Mouse (Mus musculus) left cerebral cortex, adult 2 months (tissue): ENCODE data around the gene Wdr46. TPM values are rescaled to one million over a fixed set of nuclear protein-coding genes. Genes with fewer than 3 reads are reported as not detected.

Experiments
- DNase-seq, 2 experiments: peaks; one replicate each; pipeline ENCODE4 v3.0.0; 2021 to 2022; ENCODE audit warnings: low spot score in 2 of 2, mixed read lengths in 1 of 2; ENCODE audit errors: extremely low spot score in 1 of 2
- H3K27ac ChIP-seq: fragments of 200-600 bp; 2 replicates; pipeline ENCODE4 v1.8.1; 2022
- H3K4me3 ChIP-seq: fragments of 200-600 bp; 2 replicates; pipeline ENCODE4 v1.8.1; 2022
- CTCF ChIP-seq: fragments of 200-600 bp; IDR thresholded peaks from 2 replicates; pipeline ENCODE4 v1.8.1; 2022; ENCODE audit warnings: antibody characterized with exemption, mild to moderate bottlenecking, moderate library complexity
- intact Hi-C: fragments of 180-260 bp; cut with DNase I; formaldehyde crosslinking; loops from one replicate; pipeline ENCODE4 v1.15.1; 2025
- total RNA-seq, 2 experiments: library from RNA; stranded (reverse); gene quantifications; 2 replicates each; pipeline ENCODE4 v1.2.3; 2021

The Wdr46 gene
- total RNA-seq, 2 experiments from 2014 or later = 14.7 to 18.4 TPM

DNA sequence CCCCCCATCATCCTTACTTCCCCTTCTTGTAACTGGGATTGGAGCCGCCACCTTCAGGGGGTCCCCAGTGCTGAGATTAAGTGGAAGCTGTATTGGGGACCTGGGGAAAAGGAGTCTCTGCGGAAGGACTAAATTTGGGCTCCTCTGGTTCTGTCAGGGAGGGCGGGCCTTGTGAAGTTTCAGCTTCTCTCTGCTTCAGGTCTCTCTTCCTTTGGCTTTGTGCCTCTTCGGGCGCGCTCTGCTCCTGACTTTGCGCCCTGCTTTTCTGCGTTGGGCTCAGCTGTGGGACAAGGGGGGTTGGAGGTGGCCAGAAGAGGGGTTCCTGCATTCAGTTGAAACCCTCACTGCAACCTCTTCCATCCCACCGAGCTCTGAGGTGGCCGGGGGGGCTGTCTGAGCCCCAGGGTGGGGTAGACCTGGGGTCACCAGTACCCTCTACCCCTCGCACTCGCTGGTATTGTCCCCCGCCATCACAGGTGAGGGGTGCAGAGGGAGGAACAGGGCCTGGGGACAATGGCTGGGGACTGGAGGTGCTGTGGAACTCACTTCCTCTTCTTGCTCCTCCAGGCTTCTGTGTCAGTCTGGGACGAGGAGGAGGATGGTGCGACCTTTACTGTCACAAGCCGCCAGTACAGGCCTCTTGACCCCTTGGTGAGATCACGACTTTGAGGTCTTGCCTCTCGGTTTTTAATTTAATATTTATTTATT, 9.1 kb upstream of the Wdr46 start:
- peak overlapping the region; percentile 97 for H3K27ac ChIP-seq
- no peak for DNase-seq
- intact Hi-C loops = no loop called here
- no peak for TF ChIP-seq CTCF
- peak overlapping the region; percentile 68 for H3K4me3 ChIP-seq

DNA sequence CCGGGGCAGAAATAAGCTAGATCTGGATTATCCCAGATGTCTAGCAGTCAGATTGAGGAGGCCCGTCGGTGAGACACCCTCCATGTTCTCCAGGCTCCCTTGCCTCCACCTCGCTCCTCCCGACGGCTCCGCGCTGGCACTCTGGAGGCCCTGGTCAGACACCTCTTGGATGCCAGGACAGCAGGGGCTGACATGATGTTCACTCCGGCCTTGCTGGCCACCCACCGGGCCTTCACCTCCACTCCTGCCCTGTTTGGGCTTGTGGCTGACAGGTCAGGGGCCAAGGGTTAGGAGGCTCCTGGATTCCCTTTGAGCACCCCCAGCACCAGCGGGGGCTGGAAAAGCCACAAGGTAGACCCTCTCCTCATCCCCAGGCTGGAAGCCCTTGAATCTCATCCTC, 8.5 kb upstream of the Wdr46 start:
- no peak overlapping the region for H3K4me3 ChIP-seq
- TF ChIP-seq CTCF = no peak
- intact Hi-C loops = no loop called here

DNA sequence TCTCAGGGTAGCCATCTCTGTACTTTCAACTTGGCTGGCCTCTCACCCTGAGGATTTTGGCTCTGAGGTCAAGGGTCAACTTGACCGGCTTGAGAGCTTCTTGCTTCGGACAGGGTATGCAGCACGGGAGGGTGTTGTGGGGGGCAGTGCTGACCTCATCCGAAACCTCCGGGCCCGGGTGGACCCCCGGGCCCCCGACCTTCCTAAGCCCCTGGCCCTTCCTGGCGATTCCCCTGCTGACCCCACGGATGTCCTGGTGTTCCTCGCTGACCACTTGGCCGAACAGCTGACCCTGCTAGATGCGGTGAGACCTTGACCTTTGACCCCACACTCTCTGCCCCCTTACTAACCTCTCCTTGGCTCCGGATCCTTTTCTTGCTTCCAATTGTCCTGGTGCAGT, 8.0 kb upstream of the Wdr46 start:
- H3K4me3 ChIP-seq = no peak overlapping the region
- no peak for DNase-seq
- no peak for TF ChIP-seq CTCF
- no peak overlapping the region for H3K27ac ChIP-seq
- intact Hi-C loops = no loop called here

More for the DNA sequence above, 8.5 kb upstream of the Wdr46 start:
- H3K27ac ChIP-seq = no peak overlapping the region
- no peak for DNase-seq

DNA sequence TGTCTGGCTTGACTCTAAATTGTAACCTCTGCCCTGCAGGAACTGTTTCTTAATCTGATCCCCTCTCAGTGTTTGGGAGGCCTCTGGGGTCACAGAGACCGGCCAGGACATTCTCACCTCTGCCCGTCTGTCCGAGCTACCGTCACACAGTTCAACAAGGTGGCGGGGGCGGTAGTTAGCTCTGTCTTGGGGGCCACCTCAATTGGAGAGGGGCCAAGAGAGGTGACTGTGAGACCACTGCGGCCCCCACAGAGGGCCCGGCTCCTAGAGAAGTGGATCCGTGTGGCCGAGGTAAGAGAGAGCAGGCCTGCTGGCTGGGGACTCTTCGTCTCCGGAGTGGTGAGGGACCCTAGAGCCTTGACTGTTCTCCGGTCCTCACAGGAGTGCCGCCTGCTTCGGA, 7.5 kb upstream of the Wdr46 start:
- DNase-seq = no peak
- H3K27ac ChIP-seq = no peak overlapping the region
- no peak for TF ChIP-seq CTCF
- H3K4me3 ChIP-seq = no peak overlapping the region
- intact Hi-C loops = no loop called here

DNA sequence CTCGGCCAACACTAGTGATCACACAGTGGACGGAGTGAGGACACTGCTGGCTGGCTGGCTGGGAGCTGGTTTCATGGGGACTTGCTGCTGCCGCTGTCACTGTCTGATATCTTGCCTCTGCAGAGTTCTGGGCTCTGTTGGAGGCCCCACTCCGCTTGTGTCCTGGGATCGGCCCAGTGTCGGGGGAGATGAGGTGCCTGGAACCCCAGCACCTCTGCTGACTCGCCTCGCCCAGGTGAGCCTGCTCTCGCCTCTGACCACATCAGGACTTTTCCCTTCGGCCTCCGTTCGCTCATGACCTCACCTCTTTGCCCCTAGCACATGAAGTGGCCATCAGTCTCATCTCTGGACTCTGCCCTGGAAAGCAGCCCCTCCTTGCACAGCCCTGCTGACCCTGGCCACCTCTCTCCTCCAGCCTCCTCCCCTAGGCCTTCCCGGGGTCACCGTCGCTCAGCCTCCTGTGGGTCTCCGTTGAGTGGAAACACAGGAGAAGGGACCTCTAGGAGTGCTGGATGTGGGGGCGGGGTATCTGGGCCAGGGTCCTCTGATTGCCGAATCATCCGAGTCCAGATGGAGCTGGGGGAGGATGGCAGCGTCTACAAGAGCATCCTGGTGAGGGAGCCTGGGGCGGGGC, 4.9 kb upstream of the Wdr46 start:
- intact Hi-C loops = no loop called here
- no peak for DNase-seq
- Histone ChIP-seq H3K27ac (no peak overlapping the region), H3K4me3 (no peak overlapping the region)
- no peak for TF ChIP-seq CTCF

DNA sequence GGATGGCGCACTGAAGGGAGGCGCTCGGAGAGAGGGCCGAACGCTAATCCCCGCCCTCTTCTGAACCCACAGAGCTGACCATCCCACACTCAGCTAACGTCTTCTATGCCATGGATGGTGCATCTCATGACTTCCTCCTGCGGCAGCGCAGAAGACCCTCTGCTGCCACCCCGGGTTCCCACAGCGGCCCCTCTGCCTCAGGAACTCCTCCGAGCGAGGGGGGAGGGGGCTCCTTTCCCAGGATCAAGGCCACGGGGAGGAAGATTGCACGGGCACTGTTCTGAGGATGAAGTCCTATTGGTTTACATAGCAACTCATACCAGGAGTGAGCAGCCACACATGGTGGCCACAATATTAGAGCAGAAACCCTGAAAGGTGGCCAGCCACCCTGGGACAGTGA, 3.5 kb upstream of the Wdr46 start:
- intact Hi-C loops = no loop called here
- Histone ChIP-seq H3K4me3 (no peak overlapping the region), H3K27ac (no peak overlapping the region)
- TF ChIP-seq CTCF = no peak
- no peak for DNase-seq

DNA sequence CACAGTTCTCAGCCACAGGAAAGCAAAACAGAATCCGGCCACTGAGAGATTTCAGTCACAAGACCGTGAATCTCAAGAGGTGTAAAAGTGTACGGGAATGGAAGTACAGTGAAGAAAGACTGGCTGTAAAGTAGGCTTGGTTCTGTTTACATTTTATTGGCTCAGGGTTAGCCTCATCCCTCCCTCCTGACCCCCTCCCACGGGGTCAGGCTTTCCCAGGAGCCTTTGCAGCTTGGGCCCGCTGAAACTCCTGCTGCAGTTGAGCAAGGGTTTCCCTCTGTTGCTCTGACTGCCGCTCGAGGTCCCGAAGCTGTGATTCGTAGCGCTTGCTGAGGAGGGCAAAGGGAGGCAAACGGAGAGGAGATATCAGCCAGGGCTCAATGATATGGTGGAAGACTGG, 1.7 kb upstream of the Wdr46 start:
- no peak for TF ChIP-seq CTCF
- intact Hi-C loops = no loop called here
- DNase-seq = no peak
- no peak overlapping the region for H3K27ac ChIP-seq
- no peak overlapping the region for H3K4me3 ChIP-seq

DNA sequence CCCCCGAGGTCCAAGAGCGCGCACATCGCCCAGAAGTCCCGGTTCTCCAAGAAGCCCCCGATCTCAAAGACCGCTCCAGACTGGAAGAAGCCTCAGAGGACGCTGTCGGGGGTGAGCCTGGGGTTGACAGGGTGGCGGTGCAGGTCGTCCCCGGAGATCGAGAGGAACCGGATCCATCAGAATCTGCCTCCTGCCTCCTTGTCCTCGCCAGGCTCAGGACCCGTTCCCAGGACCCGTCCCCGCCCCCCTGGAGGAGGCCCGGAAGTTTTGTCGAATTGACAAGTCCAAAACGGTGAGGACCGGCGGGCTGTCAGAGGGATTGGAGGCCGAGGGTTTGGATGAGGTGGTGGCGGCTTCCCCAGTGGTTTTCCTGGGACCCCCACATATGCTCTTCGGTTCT, 521 bp downstream of the Wdr46 start:
- peak overlapping the region; percentile 75 for H3K4me3 ChIP-seq
- intact Hi-C loops = loop anchor here (1.0 kb wide), 2 partner anchors 10 to 14 kb away; partner anchors contain the start of genes B3galt4 and Vps52
- H3K27ac ChIP-seq = no peak overlapping the region
- no peak for DNase-seq
- no peak for TF ChIP-seq CTCF

DNA sequence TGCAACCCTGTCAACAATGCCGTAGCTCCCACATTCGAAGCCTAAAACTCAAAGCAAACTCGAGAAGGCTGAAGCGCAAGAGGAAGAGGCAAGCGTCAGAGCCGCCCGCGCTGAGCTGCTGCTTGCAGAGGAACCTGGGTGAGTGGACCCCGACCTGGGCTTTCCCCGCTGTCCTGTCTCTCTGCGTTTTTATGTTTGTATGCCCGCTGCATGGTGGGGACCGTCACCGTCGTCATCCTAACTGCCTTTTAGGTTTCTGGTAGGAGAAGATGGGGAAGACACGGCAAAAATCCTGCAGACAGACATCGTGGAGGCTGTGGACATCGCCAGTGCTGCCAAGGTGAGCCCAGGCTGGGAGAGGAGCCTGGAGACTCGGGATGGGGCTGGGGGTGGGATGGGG, 921 bp downstream of the Wdr46 start:
- DNase-seq = no peak
- no peak for TF ChIP-seq CTCF
- intact Hi-C loops = no loop called here
- peak overlapping the region; percentile 75 for H3K4me3 ChIP-seq
- H3K27ac ChIP-seq = no peak overlapping the region

DNA sequence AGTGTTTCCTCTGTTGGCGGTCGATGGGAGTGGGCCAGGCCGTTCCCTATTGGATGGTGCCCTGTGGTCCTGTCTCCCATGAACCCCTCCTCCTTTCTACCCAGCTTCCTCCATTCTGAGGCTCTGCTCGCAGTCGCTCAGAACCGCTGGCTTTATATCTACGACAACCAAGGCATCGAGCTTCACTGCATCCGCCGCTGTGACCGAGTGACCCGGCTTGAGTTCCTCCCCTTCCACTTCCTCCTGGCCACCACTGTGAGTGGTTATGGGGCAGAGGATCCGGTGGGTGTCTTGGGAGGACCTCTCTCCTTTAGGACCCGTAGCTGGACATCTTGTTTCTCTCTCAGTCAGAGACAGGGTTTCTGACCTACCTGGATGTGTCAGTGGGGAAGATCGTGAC, 3.0 kb downstream of the Wdr46 start:
- H3K4me3 ChIP-seq = no peak overlapping the region
- intact Hi-C loops = no loop called here
- no peak overlapping the region for H3K27ac ChIP-seq
- no peak for TF ChIP-seq CTCF
- no peak for DNase-seq

DNA sequence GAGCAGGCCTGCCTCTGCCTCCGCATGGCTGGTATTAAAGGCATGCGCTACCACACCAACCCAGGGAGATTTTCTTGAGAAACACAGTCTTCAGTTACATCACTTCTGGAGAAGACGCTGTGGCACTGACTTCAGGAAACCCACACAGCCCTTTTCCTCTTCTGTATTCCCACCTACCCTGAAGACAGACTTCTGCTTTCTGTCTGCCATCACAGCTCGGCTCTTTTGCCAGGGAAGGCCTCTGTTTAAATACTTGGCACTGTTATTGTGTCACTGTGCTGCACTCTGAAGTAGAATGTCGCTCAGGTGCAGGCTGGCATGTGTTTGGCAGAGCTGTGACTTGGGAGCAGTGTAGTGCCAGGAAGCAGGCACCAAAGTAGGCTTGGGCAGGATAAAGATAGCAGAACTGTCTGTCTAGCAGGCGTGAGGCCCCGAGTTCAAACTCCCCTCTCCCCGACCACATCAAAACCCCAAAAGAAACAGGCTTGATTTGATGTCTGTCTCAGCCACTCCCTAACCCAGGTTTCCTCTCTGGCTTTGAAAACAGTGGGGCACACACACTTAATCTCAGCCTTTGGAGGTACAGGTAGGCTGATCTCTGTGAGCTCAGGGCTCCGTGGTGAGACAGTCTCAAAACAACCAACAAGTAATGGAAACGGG, 7.1 kb downstream of the Wdr46 start:
- intact Hi-C loops = no loop called here
- TF ChIP-seq CTCF = no peak
- Histone ChIP-seq H3K4me3 (no peak overlapping the region), H3K27ac (no peak overlapping the region; the same call in 1 of the 2 replicates)
- no peak for DNase-seq

DNA sequence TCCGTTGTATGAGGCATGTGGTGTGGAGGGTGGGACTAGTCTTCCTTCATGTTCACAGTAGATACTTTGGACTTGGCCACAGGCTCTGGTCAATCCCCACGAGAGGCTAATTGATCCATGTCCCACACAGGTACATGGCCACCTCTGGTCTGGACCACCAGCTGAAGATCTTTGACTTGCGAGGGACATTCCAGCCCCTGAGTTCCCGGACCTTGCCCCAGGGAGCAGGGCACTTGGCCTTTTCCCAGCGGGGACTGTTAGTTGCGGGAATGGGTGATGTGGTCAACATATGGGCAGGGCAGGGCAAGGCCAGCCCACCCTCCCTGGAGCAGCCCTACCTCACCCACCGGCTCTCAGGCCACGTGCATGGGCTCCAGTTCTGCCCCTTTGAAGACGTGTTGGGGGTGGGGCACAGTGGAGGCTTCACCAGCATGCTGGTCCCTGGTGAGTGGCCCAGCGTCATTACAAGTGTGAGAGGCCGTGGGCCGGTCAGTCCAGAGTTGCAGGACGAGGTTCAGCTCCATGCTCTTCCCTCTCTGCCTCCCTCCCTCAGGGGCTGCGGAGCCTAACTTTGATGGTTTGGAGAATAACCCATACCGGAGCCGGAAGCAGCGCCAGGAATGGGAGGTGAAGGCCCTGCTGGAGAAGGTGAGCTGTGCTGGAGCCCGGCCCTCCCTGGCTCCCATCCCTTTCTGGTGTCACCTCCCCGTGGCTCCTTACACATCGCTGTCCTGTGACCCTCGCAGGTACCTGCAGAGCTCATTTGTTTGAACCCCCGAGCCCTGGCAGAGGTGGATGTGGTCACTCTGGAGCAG, 7.8 kb downstream of the Wdr46 start:
- DNase-seq = no peak
- intact Hi-C loops = no loop called here
- Histone ChIP-seq H3K4me3 (no peak overlapping the region), H3K27ac (no peak overlapping the region; the same call in 1 of the 2 replicates)
- no peak for TF ChIP-seq CTCF
